Mouse (Mus musculus) induced T-regulatory cell, adult 2 months (primary cell): ENCODE results near the gene Cnmd.

Source experiments
- DNase-seq: peaks from one replicate; pipeline ENCODE4 v3.0.0-alpha.2; 2012; ENCODE audit warnings: low read depth

Gene Cnmd

DNA sequence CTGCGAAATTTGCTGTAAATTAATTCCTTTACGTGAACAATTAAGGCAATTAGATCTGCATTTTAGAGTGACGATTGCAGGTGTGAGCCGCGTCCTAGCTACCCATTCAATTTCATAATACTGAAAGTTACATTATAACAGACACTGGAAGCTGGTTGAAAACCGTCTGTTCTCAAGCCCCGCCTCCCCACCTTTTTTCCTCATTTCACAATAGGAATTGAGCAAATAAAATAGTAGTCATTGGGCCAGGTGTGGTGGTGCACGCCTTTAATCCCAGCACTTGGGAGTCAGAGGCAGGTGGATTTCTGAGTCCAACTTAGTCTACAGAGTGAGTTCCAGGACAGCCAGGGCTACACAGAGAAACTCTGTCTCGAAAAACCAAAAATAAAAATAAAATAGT, 19.9 kb downstream of the Cnmd start:
- DNase-seq: no peak

DNA sequence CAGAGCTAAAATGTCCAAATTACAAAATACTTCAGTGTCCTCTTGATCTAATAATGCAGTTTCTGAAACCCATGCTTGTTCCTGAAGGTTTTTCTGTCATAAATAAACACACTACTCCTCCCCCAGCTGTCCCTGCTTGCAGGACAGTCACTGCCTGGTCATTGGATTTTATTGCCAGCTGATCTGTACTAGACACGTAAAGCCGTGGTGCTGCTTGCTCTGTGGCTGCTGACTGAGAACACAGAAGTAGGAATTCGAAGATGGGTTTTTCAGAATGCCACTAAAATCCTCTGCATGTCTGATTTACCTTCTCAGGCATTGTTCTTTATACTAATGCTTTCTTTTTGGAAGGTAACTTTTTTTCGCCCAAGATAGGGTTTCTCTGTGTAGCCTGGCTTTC, 25.2 kb downstream of the Cnmd start:
- DNase-seq: no peak

DNA sequence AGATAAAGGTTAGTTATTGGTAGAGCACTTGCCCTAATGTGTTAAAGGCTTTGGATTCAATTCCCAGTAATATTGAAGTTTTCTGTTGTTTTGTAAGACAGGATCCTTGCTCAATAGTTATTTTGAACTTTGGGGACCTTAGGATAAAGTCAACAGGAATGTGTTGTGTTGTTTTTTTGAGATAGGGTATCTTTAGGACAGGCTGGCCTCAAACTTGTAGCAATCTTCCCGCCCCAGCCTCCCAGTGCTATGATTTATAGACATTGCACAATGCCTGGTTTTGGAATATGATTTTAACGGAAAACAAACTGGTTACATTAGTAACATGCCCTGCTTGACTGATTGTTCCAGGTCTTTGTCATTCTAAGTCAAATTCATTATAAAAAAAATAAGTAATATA, 28.8 kb downstream of the Cnmd start:
- no peak for DNase-seq

DNA sequence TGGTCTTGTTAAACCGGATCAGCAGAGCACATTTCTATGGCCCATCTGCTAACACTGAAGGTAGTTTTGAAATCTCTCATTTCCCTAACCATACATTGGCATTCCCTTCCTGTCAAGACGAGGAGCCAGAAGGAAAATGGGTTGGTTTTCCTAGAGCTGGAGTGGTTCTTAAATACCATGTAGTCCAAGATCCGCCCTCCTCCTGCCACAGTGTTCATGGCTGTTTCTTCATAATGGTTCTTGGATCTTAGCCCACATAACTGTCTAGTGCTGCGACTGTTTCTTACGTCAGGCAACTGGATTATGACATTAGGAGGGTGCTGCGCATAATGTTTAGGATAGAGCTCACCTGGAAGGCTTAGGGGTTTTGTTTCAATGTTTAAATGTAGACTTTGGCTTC, 29.6 kb downstream of the Cnmd start:
- no peak for DNase-seq

DNA sequence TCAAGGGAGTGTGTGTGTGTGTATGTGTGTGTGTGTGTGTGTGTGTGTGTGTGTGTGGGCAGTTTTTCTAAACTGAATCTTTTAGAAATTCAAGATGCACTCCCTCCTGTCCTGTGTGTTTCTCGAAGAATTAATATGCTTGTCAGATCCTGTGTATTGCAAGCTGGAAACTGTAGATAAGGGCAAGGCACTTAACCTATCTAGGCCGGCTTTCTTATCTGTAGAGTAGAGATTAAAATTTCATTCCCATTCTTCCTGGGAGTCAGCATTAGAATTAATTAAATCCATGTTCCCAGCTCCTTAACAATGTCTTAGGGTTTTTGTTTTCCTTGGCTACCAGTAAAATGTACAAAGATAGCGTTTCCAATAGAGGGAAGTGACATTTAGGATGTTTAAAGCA, 40.8 kb downstream of the Cnmd start:
- DNase-seq: no peak

DNA sequence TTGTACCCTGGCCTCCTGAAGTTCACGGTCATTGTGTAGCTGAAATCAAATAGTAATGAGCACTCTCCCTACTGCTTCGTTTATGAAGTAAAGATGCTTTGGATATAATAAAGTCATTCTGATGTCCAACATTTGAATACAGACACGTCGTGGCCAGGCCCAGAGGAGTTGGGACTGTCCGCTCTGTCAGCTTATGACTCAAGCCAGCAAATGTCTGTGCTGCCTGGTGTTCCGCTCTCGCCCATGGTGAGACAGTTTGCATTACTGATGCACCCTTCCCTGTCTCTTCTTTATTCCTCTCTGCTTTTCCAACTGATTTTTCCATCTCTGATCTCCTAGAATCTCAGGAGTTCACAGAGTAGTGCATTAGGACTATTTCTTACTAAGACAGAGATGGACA, 42.2 kb downstream of the Cnmd start:
- DNase-seq: no peak

DNA sequence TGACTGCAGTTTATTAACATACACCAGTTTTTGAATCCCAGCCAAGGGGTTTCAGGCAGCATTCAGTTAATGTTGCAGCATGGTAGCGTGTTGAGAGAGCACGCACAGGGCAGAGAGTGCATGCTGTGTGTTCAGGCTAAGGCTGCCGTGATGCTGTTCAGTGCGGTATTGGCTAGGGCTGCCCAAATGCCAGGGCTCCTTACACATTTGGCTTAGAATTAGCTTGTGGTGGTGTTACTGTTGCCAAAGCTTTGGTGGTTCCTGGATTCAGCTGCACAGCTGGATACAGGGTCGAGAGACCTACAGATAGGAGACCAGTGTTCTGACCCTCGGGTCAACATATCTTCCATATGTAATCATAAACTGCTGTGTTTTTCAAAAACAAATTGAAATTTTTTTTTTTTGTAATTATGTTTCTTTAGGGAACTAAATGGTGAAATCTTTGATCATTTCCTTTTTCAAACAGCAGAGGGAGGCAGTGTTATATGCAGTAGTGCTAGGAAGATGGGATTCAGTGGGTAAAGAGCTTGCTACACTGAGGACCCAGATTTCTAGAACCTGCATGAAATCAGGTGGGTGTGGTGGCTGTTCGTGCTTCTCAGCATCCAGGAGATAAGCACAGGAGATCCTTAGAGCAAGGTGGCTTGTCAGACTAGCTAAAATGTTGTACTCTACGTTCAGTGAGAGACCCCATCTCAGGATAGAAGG, 44.7 kb downstream of the Cnmd start:
- peak; percentile 8 for DNase-seq

DNA sequence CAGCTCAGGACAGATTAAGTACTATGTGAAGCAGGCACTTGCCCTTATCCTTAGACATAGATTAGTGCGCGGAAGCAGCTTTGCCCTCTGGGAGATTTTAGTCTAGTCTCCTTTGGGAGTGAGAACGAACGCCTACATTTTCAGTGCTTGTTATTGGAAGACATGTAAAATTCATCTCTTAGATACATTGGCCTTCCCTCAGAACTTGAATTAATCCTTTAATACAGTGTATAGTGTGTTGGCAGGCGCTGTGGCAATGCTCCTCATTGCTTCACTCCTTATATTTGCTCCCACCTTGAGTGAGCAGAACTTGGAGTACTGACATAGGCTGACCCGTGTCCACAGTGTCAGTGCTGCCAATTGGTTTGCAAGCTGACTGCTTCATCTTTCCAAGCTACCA, 53.7 kb downstream of the Cnmd start:
- no peak for DNase-seq

DNA sequence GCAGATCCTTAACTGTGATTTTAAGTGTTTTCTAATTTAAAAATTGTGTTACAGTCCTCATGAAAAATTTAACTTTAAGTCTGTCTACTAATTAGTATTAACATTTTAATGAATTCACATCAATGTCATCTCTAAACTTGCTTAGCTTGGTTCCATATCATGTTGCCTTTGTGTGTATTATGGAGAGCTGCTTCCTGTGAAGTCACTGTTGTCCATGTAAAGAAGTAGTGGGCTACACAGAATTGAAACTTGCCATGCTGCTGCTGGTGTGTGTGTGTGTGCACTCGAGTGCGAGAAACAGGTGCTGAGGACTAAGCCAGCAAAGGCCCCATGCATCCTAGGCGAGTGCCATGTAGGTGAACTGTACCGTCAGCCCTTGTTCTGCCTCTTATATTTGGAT, 54.6 kb downstream of the Cnmd start:
- no peak for DNase-seq

DNA sequence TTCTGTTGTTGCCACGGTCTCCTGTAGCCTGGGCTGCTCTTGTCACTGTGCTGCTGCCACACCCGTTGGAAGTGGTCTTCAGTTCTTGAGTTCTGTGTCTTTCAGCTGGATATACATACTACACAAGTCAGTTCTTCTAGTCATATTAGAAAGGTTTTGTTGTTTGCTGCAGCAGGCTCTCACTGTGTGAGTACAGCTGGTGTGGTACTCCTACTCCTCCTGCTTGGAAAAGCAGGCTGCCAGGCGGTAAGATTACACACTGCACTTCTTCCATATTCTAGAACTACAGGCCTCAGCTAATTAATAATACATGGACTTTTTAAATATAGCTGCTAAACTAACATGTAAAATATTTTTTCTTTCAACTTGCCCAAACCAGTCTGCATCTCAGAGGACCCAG, 55.1 kb downstream of the Cnmd start:
- DNase-seq: no peak

DNA sequence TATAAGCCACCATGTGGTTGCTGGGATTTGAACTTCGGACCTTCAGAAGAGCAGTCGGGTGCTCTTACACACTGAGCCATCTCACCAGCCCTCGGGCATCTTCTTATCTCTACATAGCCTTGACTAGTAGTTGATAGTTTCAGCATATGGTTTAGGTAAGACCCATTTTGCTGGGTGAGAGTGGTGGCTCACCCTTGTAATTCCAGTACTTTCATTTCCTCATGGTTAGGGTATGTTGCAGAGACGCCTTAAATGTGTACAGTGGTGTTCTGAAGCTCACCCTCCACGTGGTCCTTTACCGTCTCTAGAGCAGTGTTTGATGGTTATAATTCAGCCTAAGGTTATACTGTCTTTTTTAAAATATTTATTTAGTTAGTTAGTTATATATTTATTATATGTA, 55.6 kb downstream of the Cnmd start:
- no peak for DNase-seq

DNA sequence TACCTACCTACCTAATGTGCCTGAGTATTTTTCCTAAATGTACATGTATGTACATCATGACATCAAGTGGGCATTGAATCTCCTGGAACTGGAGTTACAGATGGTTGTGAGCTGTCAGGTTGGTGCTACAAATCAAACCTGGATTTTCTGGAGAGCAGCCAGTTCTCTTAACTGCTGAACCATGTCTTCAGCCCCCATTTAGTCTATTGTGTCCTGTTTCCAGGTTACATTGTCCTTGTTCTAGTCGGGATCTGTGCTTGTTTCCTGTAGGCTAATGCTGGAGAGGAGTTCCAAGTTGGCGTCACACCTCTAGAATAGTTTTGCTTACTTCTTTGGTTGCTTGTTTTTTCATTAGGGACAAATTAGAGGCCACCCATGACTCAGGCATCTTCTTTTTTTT, 56.1 kb downstream of the Cnmd start:
- DNase-seq: no peak

DNA sequence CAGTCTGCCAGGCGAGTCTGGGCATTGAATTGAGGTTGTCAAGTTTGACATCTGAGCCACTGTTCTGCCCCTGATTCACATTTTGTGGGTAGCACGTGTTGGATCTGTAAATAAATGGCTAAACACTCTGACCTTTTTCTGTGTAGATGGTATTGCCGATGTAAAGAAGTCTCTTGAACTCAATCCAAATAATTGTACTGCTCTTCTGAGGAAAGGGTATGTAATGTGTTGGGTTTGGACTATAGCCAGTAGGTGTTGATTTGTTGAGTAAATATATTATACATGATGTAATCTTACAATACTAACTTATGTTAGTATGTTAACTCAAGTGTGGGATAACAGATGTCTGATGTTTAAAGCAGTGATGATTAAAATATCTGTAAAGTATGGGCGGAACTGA, 65.4 kb downstream of the Cnmd start:
- no peak for DNase-seq

DNA sequence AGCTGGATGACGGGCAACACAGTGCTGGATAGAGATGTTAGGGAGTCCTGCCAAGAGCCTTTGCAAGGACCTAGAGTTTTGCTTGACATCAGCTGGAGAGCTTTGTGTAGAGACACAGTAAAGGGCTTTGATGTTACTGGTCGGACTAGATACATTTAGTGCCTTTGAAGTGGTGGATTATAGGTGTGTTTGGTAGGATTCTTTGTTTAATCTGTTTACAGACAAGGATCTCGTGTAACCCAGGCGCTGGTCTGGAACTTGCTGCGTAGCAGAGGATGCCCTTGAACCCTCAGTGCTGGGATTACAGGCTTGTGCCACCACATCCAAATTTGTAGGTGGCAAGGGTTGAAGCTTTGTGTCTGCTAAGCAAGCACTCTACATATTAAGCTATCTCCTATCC, 67.9 kb downstream of the Cnmd start:
- no peak for DNase-seq

DNA sequence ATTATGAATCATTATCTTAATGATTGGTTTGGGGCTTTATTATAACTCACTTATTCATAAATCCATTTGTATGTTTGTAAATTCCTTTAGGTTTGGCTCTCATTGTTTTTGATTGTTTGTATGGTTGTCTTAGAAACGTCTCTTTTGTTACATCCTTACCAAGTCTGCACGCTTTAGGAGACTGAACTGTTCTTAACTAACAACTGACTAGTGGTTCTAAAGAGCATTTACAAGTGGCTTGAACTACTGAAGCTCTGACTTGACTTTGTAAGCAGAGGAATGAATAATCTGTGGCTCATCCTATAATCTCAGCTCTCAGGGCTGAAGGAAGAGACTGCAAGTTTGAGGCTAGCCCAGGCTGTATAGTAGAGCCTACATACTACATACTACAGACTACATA, 70.4 kb downstream of the Cnmd start:
- no peak for DNase-seq

DNA sequence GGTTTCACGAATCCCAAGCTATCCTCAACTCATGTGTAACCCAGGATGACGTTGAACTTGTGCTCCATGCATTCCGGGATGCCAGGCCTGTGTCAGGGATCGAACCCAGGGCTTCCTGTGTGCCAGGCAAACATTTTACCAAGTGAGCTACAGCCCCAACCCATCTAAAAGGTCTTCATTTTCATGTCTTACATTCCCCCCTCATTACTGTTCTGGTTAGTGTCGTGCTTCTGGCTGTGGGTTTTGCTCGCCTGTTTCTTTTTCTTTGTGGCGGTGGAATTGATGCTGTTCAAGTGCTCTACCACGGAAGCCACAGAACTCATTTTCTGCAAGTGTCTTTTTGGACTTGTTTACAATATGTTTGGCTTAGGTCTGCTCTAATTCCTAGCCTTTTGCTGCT, 71.1 kb downstream of the Cnmd start:
- peak; percentile 35 for DNase-seq

DNA sequence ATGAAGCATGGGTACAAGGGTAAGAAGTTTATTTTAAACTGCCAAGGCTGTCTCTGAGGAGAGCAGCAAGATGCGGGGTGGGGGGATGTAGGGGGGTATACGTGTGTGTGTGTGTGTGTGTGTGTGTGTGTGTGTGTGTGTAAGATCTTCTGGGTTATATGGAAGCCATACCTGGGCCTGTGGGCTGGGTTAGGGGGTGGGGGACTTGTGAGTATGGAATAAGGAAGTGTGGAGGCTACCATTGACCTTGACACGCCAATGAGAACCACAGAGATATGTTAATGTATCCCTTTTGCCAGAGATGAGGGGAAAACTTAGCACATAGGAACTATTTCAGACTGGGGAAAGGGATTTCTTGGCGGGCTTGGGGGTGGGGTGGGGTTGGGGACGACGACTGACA, 72.6 kb downstream of the Cnmd start:
- DNase-seq: no peak

DNA sequence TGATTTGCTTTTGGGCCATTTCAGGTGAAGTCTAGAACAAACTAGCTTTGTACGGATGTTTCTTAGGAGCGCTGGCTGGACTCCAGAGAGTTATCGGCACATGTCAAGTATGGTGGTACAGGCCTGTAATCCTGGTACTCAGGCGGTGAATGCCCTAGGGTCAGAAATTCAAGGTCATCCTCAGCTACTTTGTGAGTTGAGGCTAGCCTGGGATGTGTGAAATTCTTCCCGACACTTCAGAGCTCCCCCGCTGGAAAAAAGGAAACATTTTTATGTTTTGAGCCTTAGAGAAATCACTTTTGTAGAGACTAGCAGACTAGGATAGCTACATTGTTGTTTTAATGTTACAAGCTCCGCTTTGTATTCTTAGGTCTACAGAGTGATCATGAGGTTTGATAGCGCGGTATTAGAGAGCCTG, 73.4 kb downstream of the Cnmd start:
- no peak for DNase-seq

DNA sequence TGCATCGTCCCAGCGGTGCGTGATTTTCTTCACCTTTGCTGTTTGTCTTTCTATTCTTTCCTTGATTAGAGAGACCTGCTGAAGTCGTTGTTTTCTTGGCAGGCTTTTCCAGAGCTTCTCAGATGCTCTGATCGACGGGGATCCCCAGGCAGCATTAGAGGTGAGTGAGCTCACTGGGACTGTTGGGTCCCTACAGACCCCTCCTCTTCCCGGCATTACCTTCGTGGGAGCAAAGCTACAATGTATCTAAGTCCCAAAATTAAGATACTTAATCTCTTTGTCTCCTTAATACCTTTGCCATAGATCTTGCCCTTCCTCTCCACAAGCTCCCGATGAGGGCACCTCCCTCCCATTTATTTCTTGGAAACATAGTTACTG, 74.1 kb downstream of the Cnmd start:
- no peak for DNase-seq
